Mouse (Mus musculus) adrenal gland, postnatal 25 days (tissue): ENCODE measurements around the gene Gm5901. TPM values are rescaled to one million over a fixed set of nuclear protein-coding genes. Genes with fewer than 3 reads are reported as not detected.
"Not testable (repeated sequence)": the region's sequence is repeated elsewhere in the genome, so short reads cannot be mapped to it uniquely, and the experiment has no call there.

Source experiments
- DNase-seq: peaks from one replicate; pipeline ENCODE4 v3.0.0; 2021; ENCODE audit warnings: mixed read lengths
- long read RNA-seq: library from polyadenylated mRNA; stranded (forward); transcript quantifications from one replicate; pipeline ENCODE4 v2.0.0, GENCODE M21; 2021
- total RNA-seq: library from RNA; stranded (reverse); gene quantifications from 2 replicates; pipeline ENCODE4 v1.2.3, GENCODE M21; 2021

Gm5901 gene
- not detected in 2 replicates for total RNA-seq
- long read RNA-seq: 0 reads

DNA sequence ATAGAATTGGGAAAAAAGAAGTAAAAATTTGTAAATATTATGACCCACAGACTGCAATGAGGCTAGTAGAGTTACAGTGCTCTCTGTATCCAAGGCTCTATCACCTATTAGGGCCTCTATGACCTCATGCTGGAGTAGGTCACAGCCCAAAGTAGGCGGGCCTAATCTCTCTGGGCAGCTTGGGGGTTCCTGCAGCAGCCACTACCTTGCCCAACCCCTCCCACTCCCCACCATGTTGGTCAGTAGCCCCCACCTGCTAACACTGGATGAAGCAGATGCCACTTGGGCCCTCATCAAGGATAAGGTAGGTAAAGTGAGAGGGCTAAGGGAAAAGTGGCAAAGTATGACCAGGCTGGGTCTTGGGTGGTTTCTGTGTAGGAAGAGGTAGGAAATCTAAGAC lies at the start of gene Gm5901:
TSS of gene Gm5901 (plus strand) at position 173 of the 400 bp plus-strand sequence.
- no peak for DNase-seq

GRCm38 (mm10) chr7:105325302-105325701 lies 49.5 kb upstream of the Gm5901 start:
- DNase-seq: no peak

DNA sequence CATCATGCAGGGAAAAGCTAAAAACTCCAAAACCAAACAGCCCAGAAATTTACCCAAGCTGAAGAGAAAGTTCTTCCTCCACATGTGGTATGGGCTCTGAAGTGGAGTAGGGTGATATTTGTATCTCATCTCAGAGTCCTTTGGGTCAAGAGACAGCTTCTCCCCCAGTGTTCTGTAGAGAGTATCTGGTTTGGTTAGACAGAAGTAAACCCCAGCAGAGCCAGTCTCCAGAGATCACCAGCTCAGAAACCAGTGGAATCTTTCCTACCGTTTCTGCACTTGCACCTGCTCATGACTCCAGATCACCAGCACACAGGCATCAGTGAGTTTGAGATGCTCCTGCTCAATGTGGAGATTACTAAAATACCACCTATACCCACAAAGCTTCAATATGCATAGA lies 40.8 kb upstream of the Gm5901 start, which contains the start of gene Olfr690:
TSS of gene Olfr690 (minus strand) at position 101 of the 400 bp plus-strand sequence.
- no peak for DNase-seq

GRCm38 (mm10) chr7:105342170-105342569 lies 32.7 kb upstream of the Gm5901 start, which contains the start of gene Olfr691:
TSS of gene Olfr691 (minus strand) at chr7:105342270.
- no peak for DNase-seq

GRCm38 (mm10) chr7:105342752-105343151 lies 32.1 kb upstream of the Gm5901 start:
- no peak for DNase-seq

- not testable (repeated sequence) for DNase-seq
Observed at GRCm38 (mm10) chr7:105356064-105356463, 18.8 kb upstream of the Gm5901 start.

- not testable (repeated sequence) for DNase-seq
Observed at GRCm38 (mm10) chr7:105356487-105356886, 18.4 kb upstream of the Gm5901 start.

GRCm38 (mm10) chr7:105361713-105362112 lies 13.1 kb upstream of the Gm5901 start:
- DNase-seq: no peak

GRCm38 (mm10) chr7:105367268-105367667 lies 7.6 kb upstream of the Gm5901 start:
- DNase-seq: no peak

GRCm38 (mm10) chr7:105367930-105368329 lies 6.9 kb upstream of the Gm5901 start, which contains the start of gene Olfr692:
TSS of gene Olfr692 (plus strand) at chr7:105368230.
- no peak for DNase-seq

DNA sequence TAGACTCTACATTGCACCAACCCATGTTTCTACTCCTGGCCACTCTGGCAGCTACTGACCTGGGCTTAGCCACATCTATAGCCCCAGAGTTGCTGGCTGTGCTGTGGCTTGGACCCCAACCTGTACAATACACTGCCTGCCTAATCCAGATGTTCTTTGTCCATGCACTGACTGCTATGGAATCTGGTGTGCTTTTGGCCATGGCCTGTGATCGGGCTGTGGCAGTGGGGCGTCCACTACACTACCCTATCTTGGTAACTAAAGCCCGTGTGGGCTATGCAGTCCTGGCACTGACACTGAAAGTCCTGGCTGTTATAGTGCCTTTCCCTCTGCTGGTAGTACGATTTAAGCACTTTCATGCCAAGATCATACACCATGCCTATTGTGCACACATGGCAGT lies 6.3 kb upstream of the Gm5901 start:
- no peak for DNase-seq

DNA sequence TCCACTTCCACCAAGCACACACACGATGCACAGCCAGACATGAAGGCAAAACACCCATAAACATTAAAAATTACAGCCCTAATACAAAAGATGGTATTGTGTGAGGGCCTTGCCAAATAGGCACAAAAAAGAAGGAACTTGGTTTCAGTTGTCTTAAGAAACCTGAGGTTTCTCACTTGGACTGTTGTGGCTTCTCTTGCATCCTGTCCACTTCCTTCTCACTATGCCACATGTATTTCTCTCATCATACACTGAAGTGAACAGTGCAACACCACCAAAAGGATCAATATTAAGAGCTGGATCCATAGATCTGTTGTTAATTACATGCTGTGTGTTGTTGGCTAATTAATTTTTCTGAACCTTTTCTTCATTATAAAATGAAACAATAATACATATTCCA lies 1.9 kb upstream of the Gm5901 start:
- DNase-seq: no peak

GRCm38 (mm10) chr7:105373509-105373908 lies 1.3 kb upstream of the Gm5901 start:
- no peak for DNase-seq

DNA sequence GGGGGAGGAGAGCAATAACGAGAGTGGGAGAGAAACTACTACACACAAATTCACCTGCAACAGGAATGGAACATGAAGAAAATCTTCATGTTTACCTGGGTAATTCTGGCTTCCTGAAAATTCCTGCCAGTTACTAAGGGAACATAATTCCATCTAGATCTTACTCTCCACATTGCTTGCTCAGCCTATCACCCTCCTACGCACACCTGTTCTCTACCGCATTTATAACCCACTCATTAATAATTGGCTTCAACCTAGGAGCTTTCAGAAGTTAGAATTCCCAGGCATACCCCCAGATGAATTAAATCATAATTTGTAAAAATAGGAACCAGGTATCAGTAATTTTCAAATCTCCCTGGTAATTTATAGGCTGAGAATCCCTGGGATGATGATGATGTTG lies 862 bp upstream of the Gm5901 start:
- no peak for DNase-seq

DNA sequence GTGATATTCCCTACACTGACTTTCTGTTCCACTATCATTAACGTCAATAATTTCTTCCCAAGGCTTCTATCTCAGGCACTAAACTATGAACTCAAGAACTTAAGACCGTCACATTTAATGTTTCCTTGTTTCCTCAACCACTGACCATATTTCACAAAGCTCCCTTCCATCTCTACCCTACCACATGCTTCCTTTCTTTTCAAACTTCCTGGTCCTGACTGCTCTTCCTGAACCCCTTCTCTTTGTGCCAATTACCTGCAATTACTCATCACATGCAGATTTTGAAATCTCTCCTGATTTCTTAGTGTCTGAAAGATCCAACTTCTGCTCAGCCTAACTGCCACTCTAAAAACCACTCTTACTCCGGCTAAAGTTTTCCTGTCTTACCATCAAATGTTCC lies 5.5 kb downstream of the Gm5901 start:
- no peak for DNase-seq

GRCm38 (mm10) chr7:105387696-105388095 lies 12.9 kb downstream of the Gm5901 start:
- DNase-seq: no peak

- no peak for DNase-seq
Observed at GRCm38 (mm10) chr7:105390236-105390635, 15.4 kb downstream of the Gm5901 start.

DNA sequence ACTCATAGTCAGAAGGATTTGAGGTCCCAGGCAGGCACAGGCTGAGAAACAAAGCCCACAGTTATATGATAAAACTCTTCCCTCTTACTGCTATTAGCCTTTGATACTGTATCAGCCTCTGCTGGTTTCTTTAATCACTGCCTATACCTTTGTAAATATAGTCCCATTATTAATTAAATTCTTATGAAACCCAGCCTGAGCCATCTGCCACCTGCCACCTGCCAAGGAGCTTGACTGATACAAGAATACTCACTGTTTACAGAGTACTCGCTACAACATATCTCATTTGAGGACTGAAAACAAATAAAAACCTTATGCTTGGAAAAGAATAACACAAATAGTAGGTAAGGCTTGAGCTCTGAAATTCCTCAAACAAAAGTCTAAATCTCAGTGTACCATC lies 19.8 kb downstream of the Gm5901 start:
- no peak for DNase-seq

DNA sequence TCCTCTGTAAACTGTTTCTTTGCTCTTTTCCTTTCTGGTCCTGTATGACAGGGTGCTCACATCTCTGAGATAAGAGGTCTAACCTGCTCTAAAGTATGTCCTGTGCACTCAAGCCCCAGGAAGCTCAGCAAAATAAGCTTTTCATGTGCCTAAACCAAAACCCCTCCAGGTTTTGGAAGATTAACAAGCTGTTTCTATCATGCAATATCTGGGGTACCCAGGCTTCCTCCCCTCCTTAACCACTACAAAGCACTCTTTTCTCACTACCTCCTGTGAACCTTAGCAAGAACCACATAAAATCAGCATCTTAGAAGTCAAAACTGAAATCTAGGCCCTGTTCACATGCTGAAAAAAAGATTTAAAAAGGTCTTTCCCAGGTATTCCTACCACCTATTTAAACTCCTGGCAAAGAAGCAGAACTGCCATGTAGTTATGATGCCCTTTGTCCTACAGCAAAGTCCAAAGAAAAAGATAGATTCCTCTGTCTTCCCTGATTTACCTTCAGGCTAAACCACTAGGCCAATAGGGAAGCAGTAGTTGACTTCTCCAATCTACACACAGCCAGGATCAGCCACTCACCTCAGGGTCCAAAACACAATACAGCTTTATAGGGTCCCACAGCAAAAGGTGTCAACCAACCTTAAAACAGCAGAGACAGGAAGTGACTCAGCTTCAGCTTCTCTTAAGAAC lies 20.4 kb downstream of the Gm5901 start:
- DNase-seq: no peak

DNA sequence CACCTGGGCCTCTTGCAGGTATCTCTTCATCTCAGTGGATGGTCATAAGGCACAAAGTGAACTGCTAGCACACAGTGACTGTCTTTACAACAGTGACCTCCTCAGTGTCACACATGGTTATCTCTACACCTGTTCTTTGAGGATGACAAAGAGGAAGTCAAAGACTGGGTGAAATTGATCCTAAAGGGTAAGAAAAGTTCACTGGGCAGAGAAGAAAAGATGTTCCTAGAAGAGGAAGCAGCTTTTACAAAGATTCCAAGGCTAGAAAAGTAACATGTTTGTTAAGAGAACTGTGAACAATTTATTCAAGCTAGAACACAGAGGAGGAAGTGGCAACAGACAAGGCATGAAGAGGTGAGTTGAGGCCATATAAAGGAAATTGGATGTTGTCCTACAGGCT lies 21.3 kb downstream of the Gm5901 start:
- DNase-seq: no peak

- DNase-seq: no peak
Observed at GRCm38 (mm10) chr7:105399058-105399934, 24.5 kb downstream of the Gm5901 start.

DNA sequence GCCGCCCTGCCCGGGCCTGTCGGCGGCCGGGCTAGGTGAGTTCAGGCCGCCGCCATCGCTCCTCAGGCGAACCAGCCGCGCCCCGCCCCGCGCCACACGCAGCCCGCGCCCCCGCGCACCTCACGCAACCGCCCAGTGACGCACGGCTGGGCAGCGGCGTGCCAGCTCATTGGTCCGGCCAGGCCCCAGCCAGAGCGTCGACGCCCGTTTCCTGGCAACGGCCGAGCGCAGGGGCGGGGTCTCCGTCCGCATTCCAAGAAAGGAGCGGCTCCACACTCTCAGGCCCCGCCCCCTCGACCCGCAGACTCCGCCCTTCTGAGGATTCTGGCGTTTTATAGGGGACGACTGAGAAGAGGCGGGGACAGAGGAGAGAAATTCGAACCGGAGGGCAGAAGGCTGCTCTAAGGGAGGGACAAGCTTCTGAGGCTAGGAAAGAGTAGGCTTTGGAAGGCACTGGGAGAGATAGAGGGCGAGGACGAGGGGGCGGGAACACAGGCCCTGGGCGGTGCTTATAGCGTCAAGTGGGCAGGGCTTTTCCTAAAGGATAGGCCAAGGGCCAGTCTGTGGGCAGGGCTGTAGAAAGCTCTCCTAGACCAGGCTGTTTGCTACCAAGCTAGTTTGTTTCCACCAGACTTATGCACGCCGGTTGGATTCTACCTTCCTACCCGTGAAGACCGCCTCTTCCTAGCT lies 25.2 kb downstream of the Gm5901 start, which contains the start of gene Fam160a2:
TSS of gene Fam160a2 (minus strand) at position 120 of the 690 bp plus-strand sequence.
- DNase-seq: peak; percentile 100

- DNase-seq: no peak
Observed at GRCm38 (mm10) chr7:105404268-105404667, 29.4 kb downstream of the Gm5901 start, which contains the start of gene Cnga4. TSS of gene Cnga4 (plus strand) at chr7:105404568.
